11 mouse cellular contexts compared by ENCODE assay signal in genomic region chr2:164084342-164084700, GRCm38 (mm10). TPM values are rescaled to one million over a fixed set of nuclear protein-coding genes. Genes with fewer than 3 reads are reported as not detected.
DNase-seq lines count a peak whose midpoint lies in the region; ATAC-seq and TF ChIP-seq lines count a peak whose summit lies in the region.
"Had no signal": no experiment of that assay in that cellular context is flagged by ENCODE, and none has a peak within 500 bp of the region (broad histone marks: within the 10 kb centered on the region; RNA-seq: fewer than 3 reads in every experiment).

No protein-coding gene starts in this region.

- no peak overlapping the region for H3K9ac ChIP-seq in lung, postnatal 0 days (replicated peaks; ENCODE audit: low read depth)
- H3K9ac ChIP-seq: neural tube, embryonic 12.5 days had no signal

- no peak for DNase-seq in lung, postnatal 0 days (ENCODE audit: low spot score)
- DNase-seq in lung, adult 2 months, result no peak
- DNase-seq in lung, postnatal 10 days, result peak; percentile 25
- DNase-seq in spleen, adult 18-20 months, result peak; percentile 46
- DNase-seq in testis, postnatal 10 days (ENCODE audit: low spot score), result no peak
- DNase-seq in urinary bladder, postnatal 4 days (ENCODE audit: low spot score in 2 of 2), result no peak
- DNase-seq in retina, embryonic 14.5 days (ENCODE audit: low spot score), result no peak
- no peak for DNase-seq in ovary, postnatal 14 days (ENCODE audit: low spot score)
- DNase-seq: adrenal gland, adult 2 months; cerebellum, adult 9-10 months had no signal

- WGBS in lung, postnatal 0 days, result 53% methylated on average over 7 of the region's 7 CpGs
- WGBS in lung, adult 2 months, result 62% methylated on average over 7 of the region's 7 CpGs

- peak overlapping the region; percentile 48 for H3K27ac ChIP-seq in lung, postnatal 0 days (ENCODE audit: low read length)
- H3K27ac ChIP-seq: neural tube, embryonic 12.5 days had no signal

- no peaks in the 10 kb centered on the region for H3K9me3 ChIP-seq in lung, postnatal 0 days (ENCODE audit: low read length)
- H3K9me3 ChIP-seq: neural tube, embryonic 12.5 days had no signal

- H3K4me3 ChIP-seq in lung, postnatal 0 days (ENCODE audit: low read depth, low read length), result no peak overlapping the region
- H3K4me3 ChIP-seq in lung, adult 2 months (replicated peaks; ENCODE audit: extremely low read depth, low read depth, low read length), result no peak overlapping the region
- H3K4me3 ChIP-seq: neural tube, embryonic 12.5 days had no signal

- 0 out of 2 replicates have a peak, but pooled peaks cover 2% of the 10 kb centered on the region for H3K4me1 ChIP-seq in lung, postnatal 0 days (ENCODE audit: insufficient read depth, low read depth, low read length)
- peaks cover 19% of the 10 kb centered on the region for H3K4me1 ChIP-seq in lung, adult 2 months (ENCODE audit: control insufficient read depth, insufficient read depth, low read length)
- H3K4me1 ChIP-seq: neural tube, embryonic 12.5 days had no signal

- no peak for TF ChIP-seq EP300 in lung, postnatal 0 days (IDR thresholded peaks at IDR 0.05)

- H3K27me3 ChIP-seq in lung, postnatal 0 days (replicated peaks; ENCODE audit: insufficient read depth, low read length), result no peaks in the 10 kb centered on the region
- H3K27me3 ChIP-seq: neural tube, embryonic 12.5 days had no signal

- H3K4me2 ChIP-seq in lung, postnatal 0 days (replicated peaks; ENCODE audit: low read depth, low read length), result 0 out of 2 replicates have a peak overlapping the region, but pooled peaks have one; percentile 9
- H3K4me2 ChIP-seq: neural tube, embryonic 12.5 days had no signal

- H3K36me3 ChIP-seq in lung, postnatal 0 days (ENCODE audit: insufficient read depth, low read length), result peaks cover 46% of the 10 kb centered on the region

- TF ChIP-seq CTCF in lung, postnatal 0 days (IDR thresholded peaks at IDR 0.05), result no peak
- TF ChIP-seq CTCF in lung, adult 2 months (IDR thresholded peaks at IDR 0.05; ENCODE audit: insufficient read depth, low read length), result no peak

- no peak for TF ChIP-seq POLR2A in lung, adult 2 months (IDR thresholded peaks at IDR 0.05; ENCODE audit: borderline replicate concordance, extremely low read depth, low read depth, low read length)

- ATAC-seq in lung, postnatal 0 days, result peak; percentile 22; the same call in 1 of the 2 replicates

RNA-seq across cellular contexts. Expression of gene Tomm34, which starts 13.4 kb away (rescaled TPM):
- polyA plus RNA-seq in lung, postnatal 0 days (2015; fragmentation: Nextera tagmentation; extraction: Ambion mirVana), result 27.2 and 30.3 TPM in 2 replicates
- 43.5 and 48.8 TPM in 2 replicates for polyA plus RNA-seq in lung, adult 2 months (2012; rRNA removed)

RNA-seq across cellular contexts. Expression of gene Stk4, which starts 14.2 kb away (rescaled TPM):
- 26.3 and 27.0 TPM in 2 replicates for polyA plus RNA-seq in lung, postnatal 0 days (2015; fragmentation: Nextera tagmentation; extraction: Ambion mirVana)
- polyA plus RNA-seq in lung, adult 2 months (2012; rRNA removed), result 22.0 and 31.3 TPM in 2 replicates

RNA-seq across cellular contexts. Expression of gene Pabpc1l, which starts 59.1 kb away (rescaled TPM):
- 0.36 and 0.60 TPM in 2 replicates for polyA plus RNA-seq in lung, postnatal 0 days (2015; fragmentation: Nextera tagmentation; extraction: Ambion mirVana)
- 0.40 and 0.50 TPM in 2 replicates for polyA plus RNA-seq in lung, adult 2 months (2012; rRNA removed)

Comparison
In these comparisons a context has a peak if more than half of its experiments do, and no peak if none do; other contexts are left out.
1. DNase-seq: peak in lung, postnatal 10 days (single experiment) and spleen, adult 18-20 months (2 of 2); none in lung, postnatal 0 days (single experiment), lung, adult 2 months (single experiment), testis, postnatal 10 days (single experiment), urinary bladder, postnatal 4 days (0 of 2), retina, embryonic 14.5 days (single experiment) and ovary, postnatal 14 days (single experiment).